Mouse (Mus musculus) C2C12 (cell line): ENCODE data around the gene Atp1b1. TPM values are rescaled to one million over a fixed set of nuclear protein-coding genes. Genes with fewer than 3 reads are reported as not detected.

Experiments used
- H3K27me3 ChIP-seq: one replicate; pipeline ENCODE4 v1.6.1; 2011; ENCODE audit not compliant: control insufficient read depth, insufficient read depth, insufficient read length
- H3K36me3 ChIP-seq: one replicate; pipeline ENCODE4 v1.6.1; 2011; ENCODE audit not compliant: control insufficient read depth, insufficient read depth
- H3K4me3 ChIP-seq: one replicate; pipeline ENCODE4 v1.5.1; 2011; ENCODE audit warnings: mild to moderate bottlenecking, control low read depth; ENCODE audit not compliant: poor library complexity, insufficient read depth, severe bottlenecking
- H3K79me2 ChIP-seq: one replicate; pipeline ENCODE4 v1.6.1; 2011; ENCODE audit not compliant: control insufficient read depth, insufficient read depth
- H3K79me3 ChIP-seq: one replicate; pipeline ENCODE4 v1.6.1; 2011; ENCODE audit warnings: low read depth, control low read depth
- H3ac ChIP-seq: one replicate; pipeline ENCODE3; 2011; ENCODE audit warnings: low read depth; ENCODE audit not compliant: control insufficient read depth, insufficient read length
- CEBPB ChIP-seq: IDR thresholded peaks from one replicate; pipeline ENCODE4 v1.6.1; 2011; ENCODE audit warnings: low read depth, mild to moderate bottlenecking, control low read depth, moderate library complexity
- CTCF ChIP-seq: IDR thresholded peaks from one replicate; pipeline ENCODE4 v1.5.1; 2011; ENCODE audit not compliant: control insufficient read depth, insufficient read depth, insufficient read length
- FOSL1 ChIP-seq: IDR thresholded peaks from one replicate; pipeline ENCODE4 v1.8.0; 2011; ENCODE audit warnings: mild to moderate bottlenecking, low read length; ENCODE audit not compliant: poor library complexity, insufficient read depth, severe bottlenecking
- MAX ChIP-seq: IDR thresholded peaks from one replicate; pipeline ENCODE4 v1.6.1; 2011; ENCODE audit warnings: mild to moderate bottlenecking, control low read depth
- MYOD1 ChIP-seq: IDR thresholded peaks from one replicate; pipeline ENCODE4 v1.6.1; 2011; ENCODE audit warnings: low read depth; ENCODE audit not compliant: control insufficient read depth, insufficient read length
- MYOG ChIP-seq: IDR thresholded peaks from one replicate; pipeline ENCODE4 v1.6.1; 2011; ENCODE audit not compliant: control insufficient read depth, insufficient read length; ENCODE audit errors: extremely low read depth
- USF1 ChIP-seq: IDR thresholded peaks from one replicate; pipeline ENCODE4 v1.6.1; 2011; ENCODE audit warnings: low read depth, mild to moderate bottlenecking, control low read depth, moderate library complexity
- polyA plus RNA-seq: library from polyadenylated mRNA; unstranded; fragments of >200 nt; fragmentation: generic; extraction: Trizol; gene quantifications from one replicate; pipeline ENCODE4 v1.2.1, GENCODE M21; 2012; ENCODE audit warnings: missing spikeins

Gene Atp1b1
- polyA plus RNA-seq, 1 experiment, result 13.6 TPM

DNA sequence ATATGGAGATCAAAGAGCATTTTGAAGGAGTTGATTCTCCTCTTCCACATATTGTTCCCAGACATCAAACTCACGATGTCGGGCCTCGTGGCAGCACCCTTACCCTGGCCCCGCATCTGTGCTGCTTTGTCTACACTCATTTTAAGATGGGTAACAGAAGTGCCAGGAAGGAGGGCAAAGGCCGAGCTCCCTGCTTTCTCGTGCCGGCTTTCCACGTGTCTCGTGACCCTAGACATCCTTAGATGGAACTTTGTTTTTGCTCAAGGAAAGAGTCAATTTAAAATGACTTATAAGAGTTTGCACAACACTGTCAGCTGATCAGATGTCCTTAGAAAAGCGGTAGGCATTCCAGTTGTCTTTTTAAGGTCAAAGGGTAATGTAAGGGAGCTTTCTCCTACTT lies 39.8 kb downstream of the Atp1b1 start:
- Histone ChIP-seq H3K4me3 (no peak overlapping the region), H3ac (no peak overlapping the region), H3K79me2 (no peaks in the 10 kb centered on the region), H3K79me3 (no peaks in the 10 kb centered on the region), H3K36me3 (no peaks in the 10 kb centered on the region), H3K27me3 (no peaks in the 10 kb centered on the region)
- TF ChIP-seq MYOD1 (no peak), MYOG (no peak), MAX (no peak), CEBPB (no peak)

DNA sequence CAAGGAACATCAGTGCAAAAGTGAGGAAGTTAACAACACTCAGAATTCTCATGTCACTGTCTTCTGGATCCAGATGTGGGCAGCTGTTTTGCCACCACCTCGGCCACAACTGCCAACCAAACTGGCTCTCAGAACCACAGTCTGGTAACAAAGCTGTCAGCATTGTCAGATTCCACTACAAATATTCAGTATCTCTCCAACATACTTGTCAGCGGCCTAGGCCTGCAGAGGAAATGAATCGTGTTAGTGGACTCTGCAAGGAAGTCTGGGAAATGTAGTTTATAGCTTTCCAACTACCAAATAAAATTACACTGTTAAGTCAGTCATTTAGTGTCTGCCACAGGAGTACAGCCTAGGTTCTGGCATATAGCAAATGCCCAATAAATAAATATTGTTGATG lies 40.6 kb downstream of the Atp1b1 start:
- no peak overlapping the region for H3ac ChIP-seq
- no peaks in the 10 kb centered on the region for H3K79me2 ChIP-seq
- TF ChIP-seq FOSL1, result no peak
- no peak for TF ChIP-seq MYOG
- no peak for TF ChIP-seq CTCF
- no peak for TF ChIP-seq USF1
- no peak for TF ChIP-seq MYOD1
- no peak for TF ChIP-seq MAX
- TF ChIP-seq CEBPB, result no peak
- H3K4me3 ChIP-seq, result no peak overlapping the region
- H3K36me3 ChIP-seq, result peaks cover 6% of the 10 kb centered on the region
- H3K27me3 ChIP-seq, result no peaks in the 10 kb centered on the region
- H3K79me3 ChIP-seq, result no peaks in the 10 kb centered on the region

GRCm38 (mm10) chr1:164416692-164417394 lies 41.3 kb downstream of the Atp1b1 start:
- Histone ChIP-seq H3K79me2 (no peaks in the 10 kb centered on the region), H3K4me3 (no peak overlapping the region), H3ac (no peak overlapping the region), H3K27me3 (no peaks in the 10 kb centered on the region), H3K79me3 (no peaks in the 10 kb centered on the region), H3K36me3 (peaks cover 6% of the 10 kb centered on the region)
- TF ChIP-seq FOSL1 (no peak), MYOD1 (no peak), MYOG (no peak), CTCF (no peak), CEBPB (no peak), USF1 (no peak), MAX (no peak)

DNA sequence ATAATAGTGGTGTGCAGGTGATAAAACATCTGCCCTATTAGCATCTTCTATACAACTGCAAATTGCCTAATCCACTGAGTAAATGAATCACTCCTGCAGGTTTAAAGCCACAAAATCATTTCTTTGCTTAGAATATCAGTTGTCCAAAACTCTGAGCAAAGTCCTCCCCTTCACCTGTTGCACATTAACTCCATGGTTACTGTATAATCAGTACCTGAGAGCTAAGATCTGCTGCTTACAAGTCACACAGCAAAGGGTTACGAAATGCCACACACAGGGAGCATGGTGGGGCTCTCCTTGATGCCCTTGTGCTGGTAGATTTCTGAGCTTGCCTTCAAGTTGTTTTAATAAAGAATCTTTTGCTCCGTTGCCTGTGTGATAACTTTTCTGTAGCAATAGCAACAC lies 42.8 kb downstream of the Atp1b1 start:
- Histone ChIP-seq H3K79me3 (no peaks in the 10 kb centered on the region), H3K79me2 (no peaks in the 10 kb centered on the region)
- TF ChIP-seq USF1, result no peak
- TF ChIP-seq FOSL1, result no peak
- no peak for TF ChIP-seq MAX
- no peak for TF ChIP-seq MYOD1
- no peak for TF ChIP-seq MYOG
- TF ChIP-seq CTCF, result no peak
- no peak for TF ChIP-seq CEBPB

DNA sequence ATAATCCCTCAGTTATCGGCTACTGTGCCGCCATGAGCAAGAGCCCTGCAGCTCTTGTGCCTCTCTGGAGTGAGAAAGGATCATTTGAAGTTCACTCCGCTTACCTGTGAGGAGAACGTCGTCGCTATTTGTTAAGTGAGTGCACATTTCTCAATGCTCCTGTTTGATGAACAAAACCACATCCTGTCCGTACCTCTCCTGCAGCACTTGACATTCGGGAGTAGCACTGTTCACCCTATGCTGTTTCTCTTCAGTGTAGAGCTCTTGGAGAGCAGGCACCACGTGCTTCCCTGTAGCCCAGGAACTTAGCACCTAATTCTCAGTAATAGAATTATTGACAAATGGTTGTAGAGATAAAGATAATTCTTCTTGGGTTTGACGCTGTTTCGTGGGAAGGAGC lies 44.5 kb downstream of the Atp1b1 start:
- H3K4me3 ChIP-seq, result no peak overlapping the region
- TF ChIP-seq MAX (no peak), FOSL1 (no peak), MYOD1 (no peak), CTCF (no peak), MYOG (no peak), CEBPB (no peak), USF1 (no peak)
- H3K79me3 ChIP-seq, result no peaks in the 10 kb centered on the region
- no peaks in the 10 kb centered on the region for H3K79me2 ChIP-seq
- no peaks in the 10 kb centered on the region for H3K27me3 ChIP-seq
- no peak overlapping the region for H3ac ChIP-seq
- peaks cover 6% of the 10 kb centered on the region for H3K36me3 ChIP-seq

More for the DNA sequence above, 42.8 kb downstream of the Atp1b1 start:
- Histone ChIP-seq H3K36me3 (peaks cover 6% of the 10 kb centered on the region), H3K27me3 (no peaks in the 10 kb centered on the region), H3K4me3 (no peak overlapping the region), H3ac (no peak overlapping the region)
